Mouse (Mus musculus) ES-E14 (cell line): Measurements from ENCODE around the gene Leprot. TPM values are rescaled to one million over a fixed set of nuclear protein-coding genes. Genes with fewer than 3 reads are reported as not detected.

Experiments used
- DNase-seq: peaks from one replicate; pipeline ENCODE4 v3.0.0-alpha.2; 2013; ENCODE audit warnings: low read depth, low spot score
- H3K27ac ChIP-seq: 2 replicates; pipeline ENCODE4 v1.5.1; 2012; ENCODE audit warnings: low read depth, mild to moderate bottlenecking, low read length, moderate library complexity, mixed read lengths; ENCODE audit not compliant: poor library complexity, insufficient read depth, severe bottlenecking
- H3K36me3 ChIP-seq: 2 replicates; pipeline ENCODE4 v1.6.1; 2012; ENCODE audit warnings: mild to moderate bottlenecking, low read length, moderate library complexity, mixed read lengths; ENCODE audit not compliant: control insufficient read depth, poor library complexity, insufficient read depth, severe bottlenecking
- H3K4me1 ChIP-seq, 2 experiments: fragments of 150-350 bp in 1 of 2; sonication (generic) in 1 of 2; 2 replicates each; pipeline ENCODE4 v1.6.1; 2012; ENCODE audit warnings: low read length in 2 of 2, mild to moderate bottlenecking in 1 of 2, mixed read lengths in 1 of 2; ENCODE audit not compliant: control insufficient read depth in 2 of 2, insufficient read depth in 2 of 2, poor library complexity in 1 of 2
- H3K4me3 ChIP-seq, 2 experiments: fragments of 150-350 bp in 1 of 2; sonication (generic) in 1 of 2; 2 replicates each; pipeline ENCODE4 v1.5.1; 2012; ENCODE audit warnings: low read length in 2 of 2, low read depth in 1 of 2, mild to moderate bottlenecking in 1 of 2, mixed read lengths in 1 of 2; ENCODE audit not compliant: insufficient read depth in 1 of 2, poor library complexity in 1 of 2, severe bottlenecking in 1 of 2
- H3K9ac ChIP-seq: 2 replicates; pipeline ENCODE4 v1.6.1; 2012; ENCODE audit warnings: low read depth, mild to moderate bottlenecking, low read length, mixed read lengths; ENCODE audit not compliant: poor library complexity, insufficient read depth, severe bottlenecking
- H3K9me3 ChIP-seq: fragments of 150-350 bp; sonication (generic); 2 replicates; pipeline ENCODE4 v1.6.1; 2012; ENCODE audit warnings: low read depth, mild to moderate bottlenecking, low read length; ENCODE audit not compliant: control insufficient read depth, insufficient read depth
- CHD2 ChIP-seq: IDR thresholded peaks from 2 replicates; pipeline ENCODE4 v1.6.1; 2014; ENCODE audit warnings: mild to moderate bottlenecking, low read depth, low read length, inconsistent platforms
- HCFC1 ChIP-seq: IDR thresholded peaks from 2 replicates; pipeline ENCODE4 v1.6.1; 2012; ENCODE audit warnings: low read length, inconsistent platforms, borderline replicate concordance; ENCODE audit not compliant: insufficient read depth
- MAFK ChIP-seq: IDR thresholded peaks from 2 replicates; pipeline ENCODE4 v1.6.1; 2014; ENCODE audit warnings: mild to moderate bottlenecking, low read depth, low read length, inconsistent platforms; ENCODE audit not compliant: insufficient read depth
- ZC3H11A ChIP-seq: IDR thresholded peaks from 2 replicates; pipeline ENCODE4 v1.6.1; 2012; ENCODE audit warnings: low read depth, mild to moderate bottlenecking, inconsistent platforms, low read length, borderline replicate concordance
- ZNF384 ChIP-seq: IDR thresholded peaks from 2 replicates; pipeline ENCODE4 v1.6.1; 2012; ENCODE audit warnings: low read depth, low read length, inconsistent platforms
- in situ Hi-C, 2 experiments: fragments of 600-800 bp; cut with MboI; formaldehyde crosslinking; loops; one replicate each; pipeline ENCODE4 v1.15.1; 2025; ENCODE audit warnings: low sequenced_read_pairs in 2 of 2, inconsistent platforms in 1 of 2; ENCODE audit not compliant: unreplicated experiment in 2 of 2
- total RNA-seq: library from RNA; depleted of rRNA; stranded (reverse); fragments of 300-350 nt; gene quantifications from 2 replicates; pipeline ENCODE4 v1.2.3, GENCODE M21; 2012

The Leprot gene
- total RNA-seq, 1 experiment = 81.6 TPM

GRCm38 (mm10) chr4:101664160-101664750 lies 16.7 kb downstream of the Leprot start:
- H3K36me3 ChIP-seq = no peaks in the 10 kb centered on the region
- DNase-seq = peak; percentile 52
- H3K9me3 ChIP-seq = no peaks in the 10 kb centered on the region
- H3K4me3 ChIP-seq = no peak overlapping the region
- H3K9ac ChIP-seq = no peak overlapping the region
- TF ChIP-seq CHD2 (no peak), ZNF384 (no peak), MAFK (no peak), ZC3H11A (no peak), HCFC1 (no peak)
- H3K4me1 ChIP-seq = peaks cover 0 to 2% of the 10 kb centered on the region in 2 experiments; a peak in 1 of 4 replicates
- in situ Hi-C loops = loop anchor here in 1 of 2 experiments (10.0 kb wide), 1 partner anchor 341 kb away; no protein-coding TSS in a partner anchor
- no peak overlapping the region for H3K27ac ChIP-seq

GRCm38 (mm10) chr4:101664766-101665165 lies 17.2 kb downstream of the Leprot start:
- Histone ChIP-seq H3K9ac (no peak overlapping the region), H3K27ac (no peak overlapping the region), H3K9me3 (no peaks in the 10 kb centered on the region), H3K36me3 (no peaks in the 10 kb centered on the region), H3K4me3 (no peak overlapping the region), H3K4me1 (peaks cover 0 to 2% of the 10 kb centered on the region in 2 experiments; a peak in 1 of 4 replicates)
- in situ Hi-C loops = loop anchor here in 1 of 2 experiments (10.0 kb wide), 1 partner anchor 340 kb away; no protein-coding TSS in a partner anchor
- TF ChIP-seq MAFK (no peak), HCFC1 (no peak), ZNF384 (no peak), ZC3H11A (no peak), CHD2 (no peak)
- no peak for DNase-seq

- Histone ChIP-seq H3K9ac (no peak overlapping the region), H3K36me3 (no peaks in the 10 kb centered on the region), H3K4me1 (peaks cover 0 to 1% of the 10 kb centered on the region in 2 experiments; a peak in 1 of 4 replicates), H3K27ac (no peak overlapping the region), H3K9me3 (no peaks in the 10 kb centered on the region), H3K4me3 (no peak overlapping the region)
- no peak for DNase-seq
- in situ Hi-C loops = loop anchor here in 1 of 2 experiments (10.0 kb wide), 1 partner anchor 336 kb away; no protein-coding TSS in a partner anchor
- no peak for TF ChIP-seq ZC3H11A
- TF ChIP-seq CHD2 = no peak
- TF ChIP-seq MAFK = no peak
- no peak for TF ChIP-seq ZNF384
- TF ChIP-seq HCFC1 = no peak
These were observed 21.6 kb downstream of the Leprot start for GRCm38 (mm10) chr4:101669161-101669560.

GRCm38 (mm10) chr4:101669811-101670210 lies 22.3 kb downstream of the Leprot start:
- H3K4me1 ChIP-seq = no peaks in the 10 kb centered on the region
- in situ Hi-C loops = loop anchor here in 1 of 2 experiments (10.0 kb wide), 1 partner anchor 335 kb away; no protein-coding TSS in a partner anchor
- DNase-seq = no peak
- no peak overlapping the region for H3K9ac ChIP-seq
- TF ChIP-seq CHD2 = no peak
- no peak for TF ChIP-seq ZNF384
- no peak for TF ChIP-seq MAFK
- no peak for TF ChIP-seq ZC3H11A
- TF ChIP-seq HCFC1 = no peak
- no peak overlapping the region for H3K4me3 ChIP-seq
- H3K36me3 ChIP-seq = no peaks in the 10 kb centered on the region
- H3K9me3 ChIP-seq = no peaks in the 10 kb centered on the region
- H3K27ac ChIP-seq = no peak overlapping the region
